Mouse (Mus musculus) midbrain, embryonic 10.5 days (tissue): ENCODE results near the gene Ppil4. TPM values are rescaled to one million over a fixed set of nuclear protein-coding genes. Genes with fewer than 3 reads are reported as not detected.

Experiments used
- DNase-seq: peaks from one replicate; pipeline ENCODE4 v3.0.0-alpha.2; 2017; ENCODE audit warnings: low spot score
- H3K27ac ChIP-seq: fragments of 300-500 bp; sonication (generic); replicated peaks from 2 replicates; pipeline ENCODE4 v1.5.1; 2016; ENCODE audit warnings: mild to moderate bottlenecking
- H3K27me3 ChIP-seq: fragments of 300-500 bp; sonication (generic); 2 replicates; pipeline ENCODE4 v1.6.1; 2016; ENCODE audit warnings: low read depth, mild to moderate bottlenecking; ENCODE audit not compliant: poor library complexity, severe bottlenecking
- H3K36me3 ChIP-seq: fragments of 300-500 bp; sonication (generic); 2 replicates; pipeline ENCODE4 v1.6.1; 2016; ENCODE audit warnings: mild to moderate bottlenecking, moderate library complexity
- H3K4me1 ChIP-seq: fragments of 300-500 bp; sonication (generic); 2 replicates; pipeline ENCODE4 v1.6.1; 2016
- H3K4me3 ChIP-seq: fragments of 300-500 bp; sonication (generic); 2 replicates; pipeline ENCODE4 v1.5.1; 2016; ENCODE audit warnings: mild to moderate bottlenecking, moderate library complexity
- H3K9me3 ChIP-seq: fragments of 300-500 bp; sonication (generic); replicated peaks from 2 replicates; pipeline ENCODE4 v1.6.1; 2016; ENCODE audit warnings: mild to moderate bottlenecking
- WGBS: fragments of 180-500 bp; shearing (Covaris S2); methylation state at CpG from one replicate; pipeline ENCODE4 v1.1.7; 2016; 5-methylcytosine and 5-hydroxymethylcytosine counted together
- polyA plus RNA-seq: library from polyadenylated mRNA; unstranded; fragments of >200 nt; fragmentation: Nextera tagmentation; extraction: Ambion mirVana; gene quantifications from 2 replicates; pipeline ENCODE4 v1.2.1, GENCODE M21; 2016

Gene Ppil4
- polyA plus RNA-seq, 1 experiment from 2014 or later: 41.5 TPM

DNA sequence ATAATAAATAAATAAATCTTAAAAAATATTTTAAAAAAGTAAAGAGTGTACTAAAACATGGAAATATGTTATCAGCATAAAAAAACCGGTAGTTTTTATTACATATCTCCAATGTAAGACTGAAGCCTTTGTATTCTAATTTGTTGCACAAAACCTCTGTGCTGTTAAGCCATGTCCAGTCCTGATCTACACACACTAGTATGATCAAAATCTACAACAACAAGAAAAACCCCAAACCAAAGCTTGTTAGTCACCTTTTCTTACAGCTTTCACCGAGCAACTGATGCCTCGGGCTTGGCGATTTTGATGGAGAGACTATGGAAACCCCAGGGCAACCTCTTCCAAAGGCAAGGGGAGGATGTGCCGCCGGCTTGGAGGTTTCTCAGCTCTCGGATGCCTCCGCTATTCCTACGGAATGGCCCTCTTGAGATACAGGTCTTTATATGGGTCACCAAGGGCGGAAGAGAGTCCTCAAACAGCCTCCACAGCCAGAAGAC, 389 bp upstream of the Ppil4 start:
- Histone ChIP-seq H3K4me1 (peaks cover 17% of the 10 kb centered on the region), H3K27me3 (no peaks in the 10 kb centered on the region), H3K36me3 (peaks cover 43% of the 10 kb centered on the region), H3K27ac (peak overlapping the region; percentile 93), H3K9me3 (no peaks in the 10 kb centered on the region), H3K4me3 (peak overlapping the region; percentile 86)
- WGBS: 1% methylated on average over 10 of the region's 10 CpGs
- no peak for DNase-seq

DNA sequence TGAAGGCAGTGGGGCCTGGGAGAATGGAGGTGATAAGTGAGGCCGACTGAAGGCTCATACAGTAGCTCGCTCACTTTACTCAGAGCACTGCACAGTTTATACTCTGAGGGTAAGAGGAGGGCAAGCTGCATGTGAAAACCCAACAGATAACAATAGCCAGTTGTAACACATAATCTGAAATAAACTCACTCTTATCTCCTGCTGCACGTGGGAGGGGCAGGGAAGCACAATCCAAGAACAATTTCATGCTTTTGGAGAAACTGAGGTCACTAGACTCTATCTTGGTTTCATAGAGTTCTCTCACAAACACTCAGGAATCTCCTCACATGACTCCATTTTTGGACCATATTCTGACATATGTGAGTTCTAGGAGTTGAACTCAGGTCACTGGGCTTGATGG, 8.6 kb downstream of the Ppil4 start:
- H3K27me3 ChIP-seq: no peaks in the 10 kb centered on the region
- peaks cover 100% of the 10 kb centered on the region for H3K36me3 ChIP-seq
- H3K27ac ChIP-seq: no peak overlapping the region
- H3K9me3 ChIP-seq: no peaks in the 10 kb centered on the region
- no peak overlapping the region for H3K4me3 ChIP-seq
- WGBS: 95% methylated on average over 3 of the region's 3 CpGs
- DNase-seq: no peak
- H3K4me1 ChIP-seq: no peaks in the 10 kb centered on the region

DNA sequence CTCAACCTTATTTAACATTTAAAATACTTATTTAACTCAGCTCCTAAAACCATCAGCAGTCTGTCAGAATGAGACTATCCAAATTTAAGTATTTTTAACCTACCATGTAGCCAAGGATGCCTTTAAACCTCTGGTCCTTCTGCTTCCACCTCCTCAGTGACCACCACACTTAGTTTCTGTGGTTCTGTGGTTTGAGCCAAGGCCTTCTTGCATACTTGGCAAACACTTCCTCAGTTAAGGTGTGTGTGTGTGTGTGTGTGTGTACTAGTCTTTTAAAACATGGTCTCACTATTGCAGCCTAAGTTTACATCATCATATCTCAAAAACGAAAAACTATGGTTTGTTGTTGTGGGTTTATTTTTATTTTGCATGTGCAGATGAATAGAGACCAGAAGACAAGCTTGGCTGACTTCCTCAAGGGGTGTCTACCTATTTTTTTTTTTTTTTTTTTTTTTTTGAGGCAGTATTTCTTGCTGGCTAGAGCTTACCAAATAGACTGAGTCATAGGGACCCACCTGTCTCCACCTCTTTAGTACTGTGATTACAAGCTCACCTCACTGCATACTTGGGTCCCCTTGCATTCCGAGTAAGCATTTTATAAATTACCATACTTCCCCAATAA, 9.9 kb downstream of the Ppil4 start:
- WGBS: 89% methylated on average over 2 of the region's 2 CpGs
- no peak overlapping the region for H3K27ac ChIP-seq
- H3K27me3 ChIP-seq: no peaks in the 10 kb centered on the region
- no peak overlapping the region for H3K4me3 ChIP-seq
- no peak for DNase-seq
- H3K9me3 ChIP-seq: no peaks in the 10 kb centered on the region
- H3K4me1 ChIP-seq: no peaks in the 10 kb centered on the region
- H3K36me3 ChIP-seq: peaks cover 99% of the 10 kb centered on the region

DNA sequence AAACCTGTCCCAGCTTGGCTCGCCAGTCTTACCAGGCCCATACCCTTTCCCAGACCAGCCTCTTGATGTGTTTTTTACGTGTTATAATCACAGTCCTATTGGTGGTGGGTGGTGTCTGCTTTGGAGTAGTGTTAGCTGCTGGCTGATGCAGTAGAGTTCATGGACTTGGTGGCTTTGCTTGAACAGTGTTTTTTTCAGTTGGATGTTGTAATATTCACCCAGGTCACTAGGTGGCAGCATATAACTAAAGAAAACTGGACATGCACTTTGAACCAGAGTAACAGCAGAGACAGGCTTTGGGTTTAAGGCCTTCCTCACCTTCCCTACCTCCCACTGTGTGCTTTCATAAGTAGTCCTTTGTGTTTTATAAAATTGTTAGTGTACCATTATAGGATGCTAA, 17.2 kb downstream of the Ppil4 start:
- H3K9me3 ChIP-seq: no peaks in the 10 kb centered on the region
- H3K4me1 ChIP-seq: no peaks in the 10 kb centered on the region
- no peak overlapping the region for H3K27ac ChIP-seq
- no peaks in the 10 kb centered on the region for H3K27me3 ChIP-seq
- DNase-seq: peak; percentile 26
- H3K4me3 ChIP-seq: no peak overlapping the region
- peaks cover 96% of the 10 kb centered on the region for H3K36me3 ChIP-seq
- WGBS: 52% methylated on average over 2 of the region's 2 CpGs

DNA sequence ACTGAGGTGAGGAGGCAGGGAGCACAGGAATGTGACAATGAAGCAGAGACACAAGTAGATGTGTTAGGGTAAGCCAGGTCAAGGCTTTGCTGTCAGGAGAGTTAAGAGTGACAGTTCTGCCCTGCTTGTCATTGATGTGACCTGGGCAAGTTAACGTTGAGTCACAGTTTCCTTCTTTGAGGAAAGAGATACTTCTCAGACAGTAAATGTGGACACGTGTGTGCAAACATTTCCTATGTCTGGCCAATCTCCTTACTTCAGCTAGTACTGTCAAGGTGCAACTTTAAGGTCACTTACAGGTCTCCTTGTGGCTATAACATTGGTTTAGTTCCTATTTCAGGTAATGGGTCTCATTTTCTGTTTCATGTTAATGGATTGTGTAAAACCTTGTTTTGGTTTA, 23.8 kb downstream of the Ppil4 start:
- Histone ChIP-seq H3K4me1 (no peaks in the 10 kb centered on the region), H3K27me3 (no peaks in the 10 kb centered on the region), H3K9me3 (no peaks in the 10 kb centered on the region), H3K4me3 (no peak overlapping the region), H3K27ac (no peak overlapping the region), H3K36me3 (peaks cover 96% of the 10 kb centered on the region)
- WGBS: 97% methylated on average over 2 of the region's 2 CpGs
- DNase-seq: no peak

DNA sequence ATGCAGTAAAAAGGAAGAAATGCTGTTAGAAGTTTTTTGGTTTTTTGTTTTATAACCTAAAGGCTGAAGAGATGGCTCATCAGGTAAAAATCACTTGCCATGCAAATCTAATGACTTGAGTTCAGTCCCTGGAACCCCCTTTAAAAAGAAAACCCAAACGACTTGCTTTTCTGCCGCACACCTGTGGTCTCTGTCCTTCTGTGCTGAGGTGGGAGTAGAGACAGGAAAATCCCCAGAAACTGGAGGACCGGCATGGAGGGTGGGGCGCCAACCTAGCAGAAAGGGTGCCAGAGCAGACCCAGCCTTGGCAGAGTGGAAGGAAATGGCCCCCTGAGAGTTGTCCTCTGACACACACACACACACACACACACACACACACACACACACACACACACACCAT, 26.0 kb downstream of the Ppil4 start:
- no peak for DNase-seq
- H3K4me1 ChIP-seq: no peaks in the 10 kb centered on the region
- WGBS: 90% methylated on average over 4 of the region's 4 CpGs
- no peak overlapping the region for H3K27ac ChIP-seq
- H3K36me3 ChIP-seq: peaks cover 96% of the 10 kb centered on the region
- H3K9me3 ChIP-seq: no peaks in the 10 kb centered on the region
- H3K27me3 ChIP-seq: no peaks in the 10 kb centered on the region
- no peak overlapping the region for H3K4me3 ChIP-seq

DNA sequence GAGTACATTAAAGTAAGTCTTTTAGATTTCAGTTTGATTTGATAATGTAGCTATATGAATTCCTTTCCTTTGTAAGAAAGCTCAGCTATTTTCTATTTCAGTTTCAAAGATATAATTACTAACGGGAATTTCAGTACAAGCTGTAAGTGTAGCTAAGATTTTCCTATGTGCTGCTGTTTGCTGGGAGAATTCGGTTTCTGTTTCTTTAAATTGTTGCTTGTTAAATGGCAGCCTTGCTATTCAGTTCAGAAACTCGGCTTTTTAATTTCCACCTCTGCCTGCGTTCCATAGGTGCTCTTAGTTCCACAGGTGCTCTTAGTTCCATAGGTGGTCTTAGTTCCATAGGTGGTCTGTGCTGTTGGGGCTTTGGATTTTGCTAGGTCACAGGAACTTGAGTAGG, 26.5 kb downstream of the Ppil4 start:
- no peaks in the 10 kb centered on the region for H3K4me1 ChIP-seq
- no peaks in the 10 kb centered on the region for H3K9me3 ChIP-seq
- no peak overlapping the region for H3K27ac ChIP-seq
- no peak for DNase-seq
- WGBS: 95% methylated on average over 4 of the region's 4 CpGs
- peaks cover 96% of the 10 kb centered on the region for H3K36me3 ChIP-seq
- no peaks in the 10 kb centered on the region for H3K27me3 ChIP-seq
- H3K4me3 ChIP-seq: no peak overlapping the region

DNA sequence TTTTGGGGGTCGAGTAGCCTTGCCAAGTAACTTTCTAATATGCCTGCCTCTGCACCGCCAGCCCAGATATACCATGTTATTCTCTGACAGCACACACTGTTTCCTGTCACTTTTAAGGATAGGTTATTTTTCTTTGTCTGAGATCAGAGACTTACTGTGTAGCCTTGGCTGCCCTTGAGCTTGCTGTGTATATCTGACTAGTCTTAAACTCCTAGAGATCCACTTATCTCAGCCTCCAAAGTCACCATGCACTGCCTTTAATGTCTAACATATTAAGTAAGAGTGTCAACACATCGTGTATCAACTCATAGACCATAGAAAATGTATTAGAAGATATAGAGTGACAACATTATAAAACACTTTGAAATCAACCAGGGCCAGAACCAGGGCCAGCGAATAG, 26.9 kb downstream of the Ppil4 start:
- no peak overlapping the region for H3K4me3 ChIP-seq
- WGBS: 93% methylated on average over 4 of the region's 4 CpGs
- no peaks in the 10 kb centered on the region for H3K9me3 ChIP-seq
- H3K36me3 ChIP-seq: peaks cover 91% of the 10 kb centered on the region
- DNase-seq: no peak
- H3K4me1 ChIP-seq: no peaks in the 10 kb centered on the region
- no peak overlapping the region for H3K27ac ChIP-seq
- H3K27me3 ChIP-seq: no peaks in the 10 kb centered on the region

DNA sequence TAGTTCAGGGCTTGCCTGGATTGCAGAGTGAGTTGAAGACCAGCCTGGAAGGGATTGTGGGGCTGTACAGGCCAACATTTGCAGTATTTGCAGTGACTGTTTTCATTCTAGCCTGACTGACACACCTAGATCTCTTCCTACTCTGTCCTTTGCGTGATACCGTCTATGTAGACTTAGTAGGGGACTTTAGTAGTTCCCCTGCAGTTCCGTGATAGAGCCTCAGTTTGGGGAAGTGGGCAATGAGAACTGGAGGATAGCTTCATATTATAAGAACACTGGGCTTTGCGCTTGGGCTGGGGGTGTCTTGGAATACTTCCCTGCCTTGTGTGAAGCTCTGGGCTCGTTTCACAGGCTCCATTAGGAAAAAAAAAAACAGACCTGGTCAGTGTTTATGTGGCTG, 27.5 kb downstream of the Ppil4 start:
- H3K36me3 ChIP-seq: peaks cover 86% of the 10 kb centered on the region
- H3K4me3 ChIP-seq: no peak overlapping the region
- no peak for DNase-seq
- no peaks in the 10 kb centered on the region for H3K4me1 ChIP-seq
- H3K27me3 ChIP-seq: no peaks in the 10 kb centered on the region
- 95% methylated on average over 5 of the region's 5 CpGs for WGBS
- no peak overlapping the region for H3K27ac ChIP-seq
- no peaks in the 10 kb centered on the region for H3K9me3 ChIP-seq

DNA sequence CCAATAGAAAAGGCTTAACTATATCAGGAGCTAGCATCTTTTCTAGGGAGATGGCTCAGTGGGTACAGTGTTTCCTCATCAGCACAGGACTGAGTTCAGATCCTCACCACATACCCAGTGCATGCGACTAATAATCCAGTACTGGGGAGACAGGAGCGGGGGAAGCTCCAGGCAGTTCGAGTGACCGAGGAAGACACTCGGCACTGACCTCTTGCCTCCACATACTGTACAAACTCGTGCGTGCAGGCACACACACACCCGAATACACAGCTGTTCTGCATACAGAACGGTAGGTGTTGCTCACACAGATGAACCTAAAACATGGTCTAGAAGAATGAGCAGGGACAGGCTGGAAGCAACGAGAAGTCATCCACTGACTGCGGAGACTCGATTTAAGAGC, 29.3 kb downstream of the Ppil4 start:
- Histone ChIP-seq H3K36me3 (peaks cover 82% of the 10 kb centered on the region), H3K27ac (no peak overlapping the region), H3K9me3 (no peaks in the 10 kb centered on the region), H3K27me3 (no peaks in the 10 kb centered on the region), H3K4me3 (no peak overlapping the region), H3K4me1 (no peaks in the 10 kb centered on the region)
- DNase-seq: no peak
- WGBS: 94% methylated on average over 12 of the region's 12 CpGs

DNA sequence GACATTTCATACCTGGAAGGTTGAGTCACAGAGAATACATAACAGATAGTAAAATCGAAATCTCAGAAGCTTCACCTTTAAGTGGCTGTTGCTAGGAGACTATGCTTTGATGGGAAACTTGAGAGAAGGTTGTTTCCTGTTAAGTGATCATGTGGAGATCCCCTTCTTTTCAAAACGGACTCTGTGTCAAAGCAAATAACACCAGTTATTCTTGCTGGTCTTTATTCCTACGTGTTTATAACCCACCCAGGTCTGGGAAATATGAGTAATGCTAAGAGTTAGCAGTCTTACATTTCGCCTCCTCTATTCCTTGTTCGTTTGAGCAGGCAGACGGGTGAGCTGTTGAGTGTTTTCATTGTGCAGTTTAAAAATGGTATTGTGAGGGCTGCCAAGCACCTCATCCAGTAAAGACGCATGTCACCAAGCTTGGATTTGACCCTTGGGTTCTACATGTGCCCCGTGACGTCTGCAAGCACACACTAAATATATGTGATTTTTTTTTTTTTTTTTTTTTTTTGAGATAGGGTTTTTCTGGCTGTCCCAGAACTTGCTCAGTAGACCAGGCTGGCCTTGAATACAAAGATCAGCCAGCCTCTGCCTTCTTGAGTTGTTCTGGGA, 32.1 kb downstream of the Ppil4 start:
- Histone ChIP-seq H3K4me3 (no peak overlapping the region), H3K36me3 (peaks cover 55% of the 10 kb centered on the region), H3K4me1 (no peaks in the 10 kb centered on the region), H3K27me3 (no peaks in the 10 kb centered on the region), H3K9me3 (no peaks in the 10 kb centered on the region), H3K27ac (no peak overlapping the region)
- WGBS: 91% methylated on average over 9 of the region's 9 CpGs
- DNase-seq: no peak

DNA sequence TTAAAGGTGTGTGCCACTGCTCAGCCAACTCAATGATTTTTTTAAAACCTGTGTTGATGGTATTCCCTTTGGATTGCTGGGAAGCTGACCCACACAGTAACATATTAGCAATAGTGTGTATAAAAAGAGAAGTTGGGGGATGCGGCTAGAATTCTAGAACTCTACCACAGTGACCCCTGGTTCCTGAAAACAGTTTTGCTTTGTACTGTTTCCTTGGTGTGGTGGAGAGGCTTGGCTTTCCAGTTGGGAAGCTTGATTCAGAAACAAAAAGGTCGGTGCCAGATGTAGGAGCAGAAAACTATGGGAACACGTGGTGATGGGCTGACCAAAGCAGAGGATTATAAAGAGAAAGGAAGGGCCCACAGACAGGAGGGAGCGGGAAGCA, 32.6 kb downstream of the Ppil4 start:
- Histone ChIP-seq H3K9me3 (no peaks in the 10 kb centered on the region), H3K4me3 (no peak overlapping the region), H3K36me3 (peaks cover 51% of the 10 kb centered on the region), H3K27me3 (no peaks in the 10 kb centered on the region), H3K4me1 (no peaks in the 10 kb centered on the region), H3K27ac (no peak overlapping the region)
- DNase-seq: no peak
- WGBS: 87% methylated on average over 4 of the region's 4 CpGs

DNA sequence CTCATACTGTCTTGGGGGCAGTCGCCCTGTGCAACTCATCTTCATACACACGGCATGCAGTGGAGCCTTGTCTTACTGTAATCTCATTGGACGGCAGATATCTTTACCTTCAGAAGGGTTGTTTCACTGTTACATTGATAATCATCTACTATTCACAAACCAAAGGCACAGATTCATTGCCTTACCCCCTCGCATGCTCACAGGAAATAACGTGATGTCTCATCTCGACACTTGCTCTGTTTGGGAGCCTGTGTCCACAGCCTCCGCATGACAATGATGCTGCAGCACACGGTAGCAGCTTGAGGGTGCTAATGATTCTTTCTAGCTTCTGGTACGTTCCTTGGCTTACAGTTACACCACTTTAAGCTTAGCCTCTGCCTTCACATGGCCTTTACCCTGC, 33.4 kb downstream of the Ppil4 start:
- DNase-seq: no peak
- no peak overlapping the region for H3K4me3 ChIP-seq
- no peaks in the 10 kb centered on the region for H3K4me1 ChIP-seq
- no peaks in the 10 kb centered on the region for H3K27me3 ChIP-seq
- H3K9me3 ChIP-seq: no peaks in the 10 kb centered on the region
- H3K27ac ChIP-seq: no peak overlapping the region
- peaks cover 43% of the 10 kb centered on the region for H3K36me3 ChIP-seq
- WGBS: 96% methylated on average over 9 of the region's 9 CpGs
